Mouse (Mus musculus) stomach, postnatal 0 days (tissue): Measurements from ENCODE around the gene Ahsa1. TPM values are rescaled to one million over a fixed set of nuclear protein-coding genes. Genes with fewer than 3 reads are reported as not detected.
A peak's percentile ranks its signal among the peaks of the same experiment; 100 is the strongest.

Experiments
- ATAC-seq: fragments of 200-750 bp; cut with Nextera tagmentation; 2 replicates; pipeline ENCODE4 v1.8.0; 2017; ENCODE audit not compliant: low FRiP score, low TSS enrichment
- DNase-seq: peaks from one replicate; pipeline ENCODE4 v3.0.0-alpha.2; 2016; ENCODE audit warnings: low spot score
- H3K27ac ChIP-seq: fragments of 300-500 bp; sonication (generic); replicated peaks from 2 replicates; pipeline ENCODE4 v1.5.1; 2014; ENCODE audit warnings: mild to moderate bottlenecking, control low read depth
- H3K27me3 ChIP-seq: fragments of 300-500 bp; sonication (generic); 2 replicates; pipeline ENCODE4 v1.6.1; 2014; ENCODE audit warnings: low read length; ENCODE audit not compliant: control insufficient read depth, insufficient read depth
- H3K36me3 ChIP-seq: fragments of 300-500 bp; sonication (generic); 2 replicates; pipeline ENCODE4 v1.6.1; 2014; ENCODE audit warnings: low read length, mixed read lengths; ENCODE audit not compliant: control insufficient read depth, insufficient read depth
- H3K4me1 ChIP-seq: fragments of 300-500 bp; sonication (generic); replicated peaks from 2 replicates; pipeline ENCODE4 v1.6.1; 2014; ENCODE audit warnings: antibody characterized with exemption; ENCODE audit not compliant: control insufficient read depth, insufficient read depth
- H3K4me2 ChIP-seq: fragments of 300-500 bp; sonication (generic); replicated peaks from 2 replicates; pipeline ENCODE4 v1.6.1; 2014; ENCODE audit warnings: low read depth, mild to moderate bottlenecking, control low read depth, moderate library complexity
- H3K4me3 ChIP-seq: fragments of 300-500 bp; sonication (generic); 2 replicates; pipeline ENCODE4 v1.5.1; 2014; ENCODE audit warnings: low read depth, low read length, control low read depth
- H3K9ac ChIP-seq: fragments of 300-500 bp; sonication (generic); 2 replicates; pipeline ENCODE4 v1.6.1; 2014; ENCODE audit warnings: mild to moderate bottlenecking, low read length, control low read depth, mixed read lengths
- H3K9me3 ChIP-seq: fragments of 300-500 bp; sonication (generic); 2 replicates; pipeline ENCODE4 v1.6.1; 2016; ENCODE audit warnings: low read length; ENCODE audit not compliant: control insufficient read depth
- CTCF ChIP-seq: IDR thresholded peaks from 2 replicates; pipeline ENCODE4 v1.5.1; 2016; ENCODE audit warnings: antibody characterized with exemption, low read depth, mild to moderate bottlenecking, moderate library complexity
- EP300 ChIP-seq: optimal IDR thresholded peaks from 2 replicates; pipeline ENCODE3; 2016; ENCODE audit warnings: antibody characterized with exemption
- WGBS: fragments of 180-500 bp; shearing (Covaris S2); extraction: QIAGEN DNeasy Blood & Tissue Kit; methylation state at CpG from one replicate; pipeline ENCODE4 v1.1.7; 2014; 5-methylcytosine and 5-hydroxymethylcytosine counted together
- polyA plus RNA-seq: library from polyadenylated mRNA; unstranded; fragments of >200 nt; fragmentation: Nextera tagmentation; extraction: Ambion mirVana; gene quantifications from 2 replicates; pipeline ENCODE4 v1.2.1, GENCODE M21; 2015

Gene Ahsa1
- polyA plus RNA-seq, 1 experiment from 2014 or later = 94.9 TPM

DNA sequence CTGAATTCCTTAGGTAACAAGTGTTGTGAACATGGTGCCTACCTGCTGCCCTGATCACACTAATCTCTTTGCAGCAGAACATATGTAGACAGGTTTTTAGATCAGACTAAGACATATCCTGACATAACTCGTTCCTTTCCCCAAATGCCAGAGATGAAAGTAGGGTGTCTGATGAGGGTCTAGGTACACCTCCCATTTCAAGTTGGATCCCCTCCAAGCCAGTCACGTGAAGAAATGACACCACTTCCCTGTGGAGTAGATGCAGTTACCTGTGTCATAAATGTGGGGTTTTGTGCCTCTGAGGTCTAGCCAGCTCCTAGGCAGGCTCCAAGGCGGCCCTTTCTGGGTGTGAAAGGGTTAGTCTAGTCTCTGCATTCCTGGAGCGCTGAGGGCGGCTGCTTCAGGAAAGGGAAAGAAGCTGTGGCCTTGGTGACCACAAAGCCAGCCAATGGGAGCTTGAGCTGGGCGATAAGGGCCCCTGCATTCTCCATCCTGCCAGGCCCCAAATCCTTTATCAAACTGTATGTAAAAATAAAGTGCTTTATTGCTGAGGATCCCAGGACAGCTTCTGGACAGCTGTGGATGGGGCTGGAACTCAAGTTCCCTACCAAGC is 11.9 kb downstream of the Ahsa1 start:
- Histone ChIP-seq H3K27ac (no peak overlapping the region), H3K4me1 (no peaks in the 10 kb centered on the region), H3K9ac (no peak overlapping the region), H3K9me3 (no peaks in the 10 kb centered on the region), H3K4me2 (no peak overlapping the region; the same call in 1 of the 2 replicates), H3K27me3 (no peaks in the 10 kb centered on the region), H3K36me3 (peaks cover 3% of the 10 kb centered on the region; the same call in 1 of the 2 replicates), H3K4me3 (no peak overlapping the region)
- WGBS = 12% methylated on average over 6 of the region's 6 CpGs
- DNase-seq (peak; percentile 41), ATAC-seq (peak; percentile 57; the same call in 1 of the 2 replicates)
- TF ChIP-seq EP300 (no peak), CTCF (no peak)

GRCm38 (mm10) chr12:87279350-87279749 is 13.1 kb downstream of the Ahsa1 start:
- no peaks in the 10 kb centered on the region for H3K36me3 ChIP-seq
- DNase-seq (no peak), ATAC-seq (peak; percentile 22; the same call in 1 of the 2 replicates)
- no peak for TF ChIP-seq CTCF
- no peak overlapping the region for H3K4me3 ChIP-seq
- no peak overlapping the region for H3K9ac ChIP-seq
- H3K27me3 ChIP-seq = no peaks in the 10 kb centered on the region
- H3K4me2 ChIP-seq = no peak overlapping the region
- H3K27ac ChIP-seq = no peak overlapping the region
- H3K9me3 ChIP-seq = no peaks in the 10 kb centered on the region
- 43% methylated on average over 3 of the region's 3 CpGs for WGBS
- no peaks in the 10 kb centered on the region for H3K4me1 ChIP-seq

- H3K9ac ChIP-seq = no peak overlapping the region
- TF ChIP-seq EP300 = no peak
- peak; percentile 39 for TF ChIP-seq CTCF
- H3K4me3 ChIP-seq = no peak overlapping the region
- no peaks in the 10 kb centered on the region for H3K4me1 ChIP-seq
- no peak overlapping the region for H3K4me2 ChIP-seq
- no peaks in the 10 kb centered on the region for H3K36me3 ChIP-seq
- no peaks in the 10 kb centered on the region for H3K27me3 ChIP-seq
- WGBS = 51% methylated on average over 14 of the region's 14 CpGs
- DNase-seq (no peak), ATAC-seq (no peak)
- H3K9me3 ChIP-seq = no peaks in the 10 kb centered on the region
- H3K27ac ChIP-seq = no peak overlapping the region
These were observed 13.6 kb downstream of the Ahsa1 start for GRCm38 (mm10) chr12:87279879-87280278.

DNA sequence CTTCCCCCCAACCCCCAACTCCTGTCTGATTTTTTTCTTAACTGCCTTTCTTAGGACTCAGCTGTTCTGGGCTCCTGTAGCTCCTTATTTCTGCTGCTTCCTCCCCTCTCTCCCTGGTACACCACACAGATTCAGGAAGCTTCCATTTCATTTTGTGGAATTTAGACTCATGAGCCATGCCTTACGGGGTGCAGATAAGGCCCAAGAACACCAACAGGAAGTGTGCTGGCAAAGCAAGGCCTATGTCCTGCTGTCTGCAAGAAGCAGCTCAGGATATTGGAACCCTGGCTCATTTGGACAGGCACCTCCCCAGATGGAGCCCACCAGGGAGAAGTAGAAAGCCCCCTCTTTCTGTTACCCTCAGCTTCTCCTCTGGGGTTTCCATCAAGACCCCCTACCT is 15.5 kb downstream of the Ahsa1 start:
- Histone ChIP-seq H3K27ac (no peak overlapping the region), H3K9me3 (no peaks in the 10 kb centered on the region), H3K9ac (no peak overlapping the region), H3K4me3 (no peak overlapping the region), H3K4me2 (no peak overlapping the region), H3K4me1 (no peaks in the 10 kb centered on the region), H3K36me3 (no peaks in the 10 kb centered on the region), H3K27me3 (no peaks in the 10 kb centered on the region)
- ATAC-seq = no peak
- 67% methylated on average over 1 of the region's 1 CpGs for WGBS
- TF ChIP-seq CTCF (no peak), EP300 (no peak)
- no peak for DNase-seq

- Histone ChIP-seq H3K4me3 (no peak overlapping the region), H3K27ac (no peak overlapping the region), H3K9me3 (no peaks in the 10 kb centered on the region), H3K4me2 (no peak overlapping the region), H3K27me3 (no peaks in the 10 kb centered on the region), H3K4me1 (no peaks in the 10 kb centered on the region), H3K9ac (no peak overlapping the region), H3K36me3 (no peaks in the 10 kb centered on the region)
- WGBS = 87% methylated on average over 4 of the region's 4 CpGs
- no peak for DNase-seq
- ATAC-seq = no peak
- no peak for TF ChIP-seq EP300
These were observed 16.5 kb downstream of the Ahsa1 start for GRCm38 (mm10) chr12:87282743-87283142.

GRCm38 (mm10) chr12:87283706-87284105 is 17.4 kb downstream of the Ahsa1 start:
- DNase-seq (no peak), ATAC-seq (no peak)
- no peaks in the 10 kb centered on the region for H3K36me3 ChIP-seq
- no peak overlapping the region for H3K9ac ChIP-seq
- TF ChIP-seq EP300 = no peak
- no peak for TF ChIP-seq CTCF
- H3K4me3 ChIP-seq = no peak overlapping the region
- H3K27me3 ChIP-seq = no peaks in the 10 kb centered on the region
- no peak overlapping the region for H3K27ac ChIP-seq
- H3K9me3 ChIP-seq = no peaks in the 10 kb centered on the region
- WGBS = 67% methylated on average over 7 of the region's 7 CpGs
- no peaks in the 10 kb centered on the region for H3K4me1 ChIP-seq
- H3K4me2 ChIP-seq = no peak overlapping the region
